Mouse (Mus musculus) cortical plate, adult 2 months (tissue): Measurements from ENCODE around the gene Hoxc4.

Source experiments
- CTCF ChIP-seq: fragments of 200-500 bp; IDR thresholded peaks from 2 replicates; pipeline ENCODE4 v1.5.1; 2011; ENCODE audit warnings: mild to moderate bottlenecking, control low read depth, low read length; ENCODE audit not compliant: insufficient read depth; ENCODE audit errors: extremely low read depth
- POLR2A ChIP-seq: fragments of 200-500 bp; IDR thresholded peaks from 2 replicates; pipeline ENCODE4 v1.6.1; 2011; ENCODE audit warnings: mild to moderate bottlenecking, low read length, control low read depth; ENCODE audit not compliant: insufficient read depth; ENCODE audit errors: extremely low read depth

GRCm38 (mm10) chr15:103069173-103069572 lies 50.4 kb downstream of the Hoxc4 start:
- TF ChIP-seq CTCF (no peak), POLR2A (no peak)
